Mouse (Mus musculus): ENCODE results near the gene Lmo2. TPM values are rescaled to one million over a fixed set of nuclear protein-coding genes. Genes with fewer than 3 reads are reported as not detected.

Gene Lmo2
- polyA plus RNA-seq, 1 experiment: 13.1 TPM

- 93% methylated on average over 4 of the region's 4 CpGs for WGBS
- no peak overlapping the region for H3K27ac ChIP-seq (ENCODE audit: insufficient read depth, low read depth, low read length)
- peaks cover 4% of the 10 kb centered on the region for H3K4me1 ChIP-seq (ENCODE audit: control insufficient read depth, insufficient read depth, insufficient read length, low read length)
- no peak overlapping the region for H3K4me3 ChIP-seq (ENCODE audit: low read depth, low read length)
- TF ChIP-seq CTCF (IDR thresholded peaks at IDR 0.05; ENCODE audit: extremely low read depth, insufficient read length, insufficient replicate concordance, low read depth, low read length) (no peak), POLR2A (IDR thresholded peaks at IDR 0.05; ENCODE audit: low read depth, low read length) (no peak)
- H3K36me3 ChIP-seq (ENCODE audit: control insufficient read depth, insufficient read depth, low read length): no peaks in the 10 kb centered on the region
- no peaks in the 10 kb centered on the region for H3K27me3 ChIP-seq (ENCODE audit: control insufficient read depth, insufficient read depth, low read length)
Measured at GRCm38 (mm10) chr2:104024656-104025055, 66.9 kb downstream of the Lmo2 start.

- TF ChIP-seq POLR2A (IDR thresholded peaks at IDR 0.05; ENCODE audit: low read depth, low read length) (no peak; the same call in 1 of the 2 replicates), CTCF (IDR thresholded peaks at IDR 0.05; ENCODE audit: extremely low read depth, insufficient read length, insufficient replicate concordance, low read depth, low read length) (peak; percentile 46; the same call in 1 of the 2 replicates)
- peaks cover 5% of the 10 kb centered on the region; the same call in 1 of the 2 replicates for H3K36me3 ChIP-seq (ENCODE audit: control insufficient read depth, insufficient read depth, low read length)
- no peaks in the 10 kb centered on the region for H3K27me3 ChIP-seq (ENCODE audit: control insufficient read depth, insufficient read depth, low read length)
- peaks cover 4% of the 10 kb centered on the region for H3K4me1 ChIP-seq (ENCODE audit: control insufficient read depth, insufficient read depth, insufficient read length, low read length)
- 2% methylated on average over 42 of the region's 44 CpGs for WGBS
- H3K27ac ChIP-seq (ENCODE audit: insufficient read depth, low read depth, low read length): 0 out of 2 replicates have a peak within 1 kb of the TSS, but pooled peaks have one; percentile 12
- peak within 1 kb of the TSS; percentile 92 for H3K4me3 ChIP-seq (ENCODE audit: low read depth, low read length)
Measured at GRCm38 (mm10) chr2:104027458-104028138, 69.8 kb downstream of the Lmo2 start, which contains the start of gene Fbxo3. Gene Fbxo3 (plus strand): TSS chr2:104027721.

- peaks cover 4% of the 10 kb centered on the region for H3K4me1 ChIP-seq (ENCODE audit: control insufficient read depth, insufficient read depth, insufficient read length, low read length)
- peak within 1 kb of the TSS; percentile 92 for H3K4me3 ChIP-seq (ENCODE audit: low read depth, low read length)
- H3K27me3 ChIP-seq (ENCODE audit: control insufficient read depth, insufficient read depth, low read length): no peaks in the 10 kb centered on the region
- WGBS: under 1% methylated on average over 32 of the region's 32 CpGs
- TF ChIP-seq CTCF (IDR thresholded peaks at IDR 0.05; ENCODE audit: extremely low read depth, insufficient read length, insufficient replicate concordance, low read depth, low read length): no peak
- no peak; the same call in 1 of the 2 replicates for TF ChIP-seq POLR2A (IDR thresholded peaks at IDR 0.05; ENCODE audit: low read depth, low read length)
- 0 out of 2 replicates have a peak within 1 kb of the TSS, but pooled peaks have one; percentile 12 for H3K27ac ChIP-seq (ENCODE audit: insufficient read depth, low read depth, low read length)
- H3K36me3 ChIP-seq (ENCODE audit: control insufficient read depth, insufficient read depth, low read length): peaks cover 7% of the 10 kb centered on the region; the same call in 1 of the 2 replicates
Measured at GRCm38 (mm10) chr2:104028139-104028723, 70.4 kb downstream of the Lmo2 start, which contains the start of gene 4931422A03Rik. Gene 4931422A03Rik (minus strand): TSS chr2:104028361.

- 33% methylated on average over 2 of the region's 2 CpGs for WGBS
- Histone ChIP-seq H3K27me3 (ENCODE audit: control insufficient read depth, insufficient read depth, low read length) (no peaks in the 10 kb centered on the region), H3K4me3 (ENCODE audit: low read depth, low read length) (no peak overlapping the region), H3K36me3 (ENCODE audit: control insufficient read depth, insufficient read depth, low read length) (peaks cover 11% of the 10 kb centered on the region), H3K4me1 (ENCODE audit: control insufficient read depth, insufficient read depth, insufficient read length, low read length) (peaks cover 4% of the 10 kb centered on the region), H3K27ac (ENCODE audit: insufficient read depth, low read depth, low read length) (no peak overlapping the region)
- TF ChIP-seq CTCF (IDR thresholded peaks at IDR 0.05; ENCODE audit: extremely low read depth, insufficient read length, insufficient replicate concordance, low read depth, low read length) (no peak), POLR2A (IDR thresholded peaks at IDR 0.05; ENCODE audit: low read depth, low read length) (no peak)
Measured at GRCm38 (mm10) chr2:104029074-104029473, 71.3 kb downstream of the Lmo2 start.

GRCm38 (mm10) chr2:104030381-104030780 is 72.6 kb downstream of the Lmo2 start:
- WGBS: 65% methylated on average over 3 of the region's 3 CpGs
- no peaks in the 10 kb centered on the region for H3K27me3 ChIP-seq (ENCODE audit: control insufficient read depth, insufficient read depth, low read length)
- peaks cover 4% of the 10 kb centered on the region for H3K4me1 ChIP-seq (ENCODE audit: control insufficient read depth, insufficient read depth, insufficient read length, low read length)

More at GRCm38 (mm10) chr2:104030381-104030780, 72.6 kb downstream of the Lmo2 start:
- TF ChIP-seq CTCF (IDR thresholded peaks at IDR 0.05; ENCODE audit: extremely low read depth, insufficient read length, insufficient replicate concordance, low read depth, low read length) (no peak), POLR2A (IDR thresholded peaks at IDR 0.05; ENCODE audit: low read depth, low read length) (no peak)
- Histone ChIP-seq H3K27ac (ENCODE audit: insufficient read depth, low read depth, low read length) (no peak overlapping the region), H3K4me3 (ENCODE audit: low read depth, low read length) (no peak overlapping the region), H3K36me3 (ENCODE audit: control insufficient read depth, insufficient read depth, low read length) (peaks cover 14% of the 10 kb centered on the region)

Other genes with a start within 250 kb of the Lmo2 start
- gene Nat10, start 196.7 kb upstream of the Lmo2 start, polyA plus RNA-seq (2012; rRNA removed): 8.5 and 13.4 TPM in 2 replicates
- 69.9 and 90.0 TPM in 2 replicates for gene Caprin1, start 160.3 kb upstream of the Lmo2 start, polyA plus RNA-seq (2012; rRNA removed)
- 4.6 and 6.9 TPM in 2 replicates for gene Fbxo3, start 69.7 kb downstream of the Lmo2 start, polyA plus RNA-seq (2012; rRNA removed)
- not detected in 2 replicates for gene 4931422A03Rik, start 70.4 kb downstream of the Lmo2 start, polyA plus RNA-seq (2012; rRNA removed)
- gene Gm10912, start 107.8 kb downstream of the Lmo2 start, polyA plus RNA-seq (2012; rRNA removed): 0.15 TPM in 1 of 2 replicates, not detected in the other
- gene Gm10799, start 110.6 kb downstream of the Lmo2 start, polyA plus RNA-seq (2012; rRNA removed): not detected in 2 replicates
- 0.38 and 0.50 TPM in 2 replicates for gene Cd59b, start 111.9 kb downstream of the Lmo2 start, polyA plus RNA-seq (2012; rRNA removed)
- 3.8 and 5.2 TPM in 2 replicates for gene Cd59a, start 137.8 kb downstream of the Lmo2 start, polyA plus RNA-seq (2012; rRNA removed)
- gene A930018P22Rik, start 164.8 kb downstream of the Lmo2 start, polyA plus RNA-seq (2012; rRNA removed): not detected in 2 replicates